Mouse (Mus musculus): ENCODE results near the gene Zfp652.
A peak's percentile ranks its signal among the peaks of the same experiment; 100 is the strongest.

Zfp652 gene

DNA sequence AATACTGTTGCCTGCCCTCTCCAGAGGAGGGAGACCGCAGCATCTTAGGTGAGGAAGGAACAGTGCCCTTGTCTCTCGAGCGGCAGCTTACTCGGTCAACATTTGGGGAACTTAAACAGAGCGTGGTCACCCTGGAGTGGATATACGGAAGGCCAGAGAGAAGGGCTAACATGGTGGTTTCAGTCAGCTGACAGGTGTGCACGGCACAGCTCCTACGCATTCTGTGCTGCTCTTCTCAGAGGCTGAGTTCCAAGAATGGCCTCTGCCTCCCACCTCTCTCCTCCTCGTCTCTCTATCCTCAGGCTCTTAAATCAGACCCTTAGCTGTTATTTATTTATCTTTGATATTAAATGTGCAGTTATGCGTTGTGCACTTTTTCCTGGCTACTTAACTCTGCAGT lies 52.9 kb downstream of the Zfp652 start:
- DNase-seq (ENCODE audit: low read depth, low spot score) = no peak

DNA sequence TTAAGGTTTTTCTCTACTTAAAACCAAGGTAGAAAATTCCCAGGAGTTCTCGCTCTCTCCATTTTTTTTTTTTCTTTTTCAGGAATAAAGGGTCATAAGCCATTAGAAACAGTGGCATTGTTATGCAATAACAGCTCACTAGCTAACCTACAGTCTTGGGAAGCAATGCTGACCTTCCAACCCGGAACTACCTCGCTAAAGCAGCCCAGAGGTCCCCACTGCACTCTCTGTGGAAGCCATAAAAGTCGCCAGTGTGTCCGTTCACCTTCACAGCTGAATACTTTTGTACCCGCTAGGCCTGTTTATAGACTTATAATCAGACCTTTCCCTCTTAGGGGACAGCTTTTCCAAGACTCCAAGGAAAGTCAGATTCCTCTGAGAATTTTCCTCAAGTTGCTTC lies 55.8 kb downstream of the Zfp652 start:
- no peak for DNase-seq (ENCODE audit: low read depth, low spot score)

DNA sequence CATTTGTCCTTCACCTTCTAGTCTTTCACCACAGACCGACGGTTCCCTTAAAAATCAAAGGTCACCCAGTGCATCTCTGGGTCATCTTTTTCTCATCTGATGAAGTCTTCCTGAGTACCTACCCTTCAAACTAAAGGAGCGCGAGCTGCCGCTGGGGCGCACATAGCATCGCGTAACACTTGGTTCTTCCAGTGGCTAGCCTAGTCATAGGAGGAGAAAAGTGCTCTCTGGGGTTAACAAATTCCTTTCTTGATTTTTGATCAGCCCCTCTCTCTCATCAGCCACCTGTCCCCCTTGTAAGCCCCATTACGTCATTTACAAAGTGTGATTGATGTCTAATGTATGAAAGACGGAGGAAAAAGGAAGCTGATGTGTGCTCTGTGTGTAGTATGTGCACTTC lies 56.7 kb downstream of the Zfp652 start:
- no peak for DNase-seq (ENCODE audit: low read depth, low spot score)

DNA sequence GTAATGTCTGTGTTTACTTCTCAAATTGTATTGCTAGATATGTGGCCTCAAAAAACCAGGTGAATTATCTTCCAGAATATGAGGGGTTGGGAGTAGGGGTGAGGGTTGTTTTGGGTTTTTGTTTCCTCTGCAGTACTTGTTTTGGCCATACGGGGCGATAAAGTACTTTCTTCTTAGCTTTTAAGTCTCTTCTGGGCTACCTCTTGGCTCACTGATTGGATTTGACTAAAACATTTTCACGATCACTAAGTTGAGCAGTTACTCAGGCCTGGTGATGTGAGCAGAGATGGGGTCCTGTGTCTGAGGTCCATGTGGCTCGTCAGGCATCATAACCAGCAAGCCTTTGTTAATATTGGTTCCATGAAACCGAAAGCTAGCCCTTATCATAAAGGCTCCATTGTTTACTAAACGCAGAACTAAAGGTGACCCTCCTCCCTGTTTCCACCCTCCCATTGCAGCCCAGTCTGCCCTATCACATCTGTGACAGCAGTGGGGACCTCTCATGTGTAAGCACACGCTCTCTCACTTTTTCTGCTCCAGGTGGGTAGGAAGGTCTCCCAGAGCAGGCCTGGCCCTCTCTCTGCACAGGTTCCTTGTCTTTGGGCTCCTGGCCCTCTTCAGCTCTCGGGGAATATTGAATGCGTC lies 58.4 kb downstream of the Zfp652 start:
- no peak for DNase-seq (ENCODE audit: low read depth, low spot score)

DNA sequence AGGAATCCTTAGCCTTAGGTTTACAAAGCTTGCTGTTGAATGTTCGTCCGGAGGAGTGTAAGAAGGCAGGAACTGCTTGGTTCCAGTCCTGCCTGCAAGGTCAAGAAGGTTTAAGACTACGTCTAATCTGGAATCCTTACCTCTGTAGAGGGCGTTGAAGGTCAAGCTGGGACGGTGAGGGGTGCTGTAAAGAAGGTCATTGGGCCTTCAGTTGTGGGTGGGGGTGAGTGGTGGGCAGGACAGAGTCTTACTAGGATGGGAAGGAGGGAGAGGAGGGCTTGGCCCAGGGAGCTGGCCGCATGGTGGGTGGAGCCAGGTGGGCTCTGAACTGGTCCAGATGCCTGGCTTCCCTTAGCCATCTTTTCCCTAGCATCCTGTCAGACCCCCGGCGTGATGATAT lies 59.2 kb downstream of the Zfp652 start:
- no peak for DNase-seq (ENCODE audit: low read depth, low spot score)

DNA sequence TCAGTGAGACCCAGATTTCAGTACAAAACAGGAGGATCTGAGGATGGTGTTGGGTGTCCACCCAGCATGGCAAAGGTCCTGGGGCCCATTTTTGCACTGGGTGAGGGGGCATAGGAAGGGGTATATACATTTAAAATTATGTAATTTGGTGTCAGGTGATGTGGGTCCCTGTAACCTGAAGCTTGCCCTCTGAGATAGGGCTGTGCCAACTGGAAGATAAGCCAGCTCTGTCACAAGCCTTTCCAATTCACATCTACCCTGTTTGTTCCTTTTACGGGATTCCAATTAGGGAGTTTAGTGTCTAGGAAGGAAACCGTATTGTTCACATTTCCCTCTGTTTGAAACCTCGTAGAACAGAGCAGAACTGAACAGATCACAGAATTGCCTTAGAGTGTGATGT lies 60.8 kb downstream of the Zfp652 start:
- no peak for DNase-seq (ENCODE audit: low read depth, low spot score)

DNA sequence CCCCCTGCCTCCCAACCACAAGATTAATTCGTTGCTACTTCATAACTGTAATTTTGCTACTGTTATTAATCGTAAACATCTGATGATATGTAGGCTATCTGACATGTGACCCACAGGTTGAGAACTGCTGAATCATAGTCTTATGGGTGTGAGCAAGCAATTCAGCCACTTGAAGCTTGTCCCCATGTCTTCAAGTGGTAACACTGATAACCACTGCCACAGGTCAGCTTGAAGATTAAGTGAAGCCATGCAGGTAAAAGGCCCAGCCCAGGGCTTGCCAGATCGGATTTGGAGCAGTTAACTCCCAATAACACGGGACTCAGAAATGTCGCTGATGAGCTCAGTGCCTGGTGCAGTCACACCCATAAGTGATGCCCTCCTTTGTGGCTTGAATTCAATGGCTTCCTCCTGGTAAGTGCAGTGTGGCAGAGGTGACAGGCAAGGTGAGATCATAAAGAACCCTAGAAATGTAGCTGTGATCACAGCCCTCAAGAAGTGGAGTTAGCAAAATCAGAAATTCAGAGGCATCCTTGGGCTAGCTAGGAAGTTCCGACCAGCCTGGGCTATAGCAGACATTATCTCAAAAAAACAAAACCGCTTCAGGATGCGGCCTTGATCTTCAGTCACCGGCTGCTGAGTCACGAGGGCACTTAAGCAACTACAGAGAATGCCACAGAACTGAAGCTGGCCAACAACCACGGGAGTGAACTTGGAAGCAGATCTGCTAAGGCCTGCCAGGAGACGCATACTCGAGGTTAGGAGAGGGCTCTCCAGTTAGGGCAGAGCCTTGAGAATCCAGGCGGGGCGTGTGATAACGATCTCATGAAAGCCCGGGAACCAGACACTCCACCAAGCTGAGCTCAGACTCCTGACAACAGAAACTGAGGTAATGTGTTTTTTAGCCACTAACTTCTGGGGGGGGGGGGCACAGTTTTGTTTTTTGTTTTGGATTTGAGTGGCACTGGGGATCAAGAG lies 65.1 kb downstream of the Zfp652 start:
- DNase-seq (ENCODE audit: low read depth, low spot score) = peak; percentile 94

DNA sequence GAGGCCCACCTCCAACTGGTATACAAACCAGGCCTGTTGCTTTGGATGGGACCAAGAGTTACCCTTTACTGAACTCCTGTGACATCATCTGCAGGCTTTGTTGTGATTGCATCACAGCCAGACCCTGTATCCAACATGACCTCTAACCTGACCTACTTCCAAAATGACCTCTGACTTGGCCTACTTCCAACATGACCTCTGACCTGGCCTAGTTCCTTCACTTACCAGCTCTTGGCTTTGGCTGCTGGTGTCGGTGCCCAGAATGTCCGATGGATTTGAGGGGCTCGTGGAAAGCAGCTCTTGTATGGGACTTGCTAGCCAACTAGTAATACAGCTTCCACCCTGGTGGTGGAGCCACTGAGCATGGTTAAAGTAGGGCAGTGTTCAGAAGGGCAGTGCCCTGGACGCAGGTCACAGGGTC lies 66.4 kb downstream of the Zfp652 start:
- DNase-seq (ENCODE audit: low read depth, low spot score) = no peak

DNA sequence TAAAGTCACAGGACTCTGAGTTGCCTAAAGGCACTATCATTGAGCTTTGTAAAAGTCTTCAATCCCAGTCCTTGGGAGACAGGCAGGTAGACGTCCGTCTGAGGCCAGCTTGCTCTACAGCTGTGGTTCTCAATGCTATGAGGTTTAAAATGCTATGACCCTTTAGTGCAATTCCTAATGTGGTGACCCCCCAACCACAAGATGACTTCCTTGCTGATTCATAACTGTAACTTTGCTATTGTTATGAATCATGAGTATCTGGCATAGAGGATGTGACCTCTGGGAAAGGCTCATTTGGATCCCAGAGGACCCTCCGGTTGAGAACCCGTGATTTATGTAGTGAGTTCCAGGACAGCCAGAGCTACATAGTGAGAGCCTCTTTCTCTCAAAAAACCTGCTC lies 66.9 kb downstream of the Zfp652 start:
- no peak for DNase-seq (ENCODE audit: low read depth, low spot score)

DNA sequence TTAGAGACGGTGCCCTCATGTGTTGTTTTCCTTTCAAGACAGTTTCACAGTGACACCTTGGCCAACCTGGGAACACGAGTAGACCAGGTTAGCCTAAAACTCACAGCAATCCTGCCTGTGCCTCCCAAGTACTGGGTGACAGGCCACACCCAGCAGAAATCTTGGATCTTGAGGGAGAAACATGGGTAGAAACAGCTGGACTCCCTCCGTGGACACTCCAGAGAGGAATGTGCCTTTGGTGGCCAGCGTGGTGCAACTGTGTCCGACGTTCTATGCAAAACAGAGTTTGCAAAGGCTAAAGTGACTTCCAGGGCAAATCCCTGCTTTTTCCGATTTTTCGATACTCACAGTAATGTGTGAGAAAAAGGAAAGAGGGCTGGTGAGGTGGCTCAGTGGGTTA lies 68.0 kb downstream of the Zfp652 start:
- DNase-seq (ENCODE audit: low read depth, low spot score) = no peak

DNA sequence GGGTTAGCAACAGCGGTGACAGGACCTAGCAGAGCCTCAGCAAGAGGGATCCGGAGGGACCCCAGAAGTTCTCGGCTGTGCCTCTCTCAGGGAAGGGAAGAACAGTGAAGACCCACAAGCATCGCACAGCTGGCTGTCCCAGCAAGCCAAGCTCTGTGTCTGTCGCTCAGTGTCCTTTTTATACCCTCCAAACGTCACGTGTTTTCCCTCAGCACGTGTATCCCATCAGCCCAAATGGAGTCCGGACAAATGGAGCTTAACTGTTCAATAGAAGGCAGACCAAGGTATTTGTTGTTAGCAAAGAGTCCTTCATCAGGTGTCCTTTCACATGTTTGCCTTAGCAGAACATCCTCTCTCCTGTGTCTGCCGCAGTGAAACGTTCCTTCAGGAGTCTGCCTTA lies 69.1 kb downstream of the Zfp652 start:
- no peak for DNase-seq (ENCODE audit: low read depth, low spot score)

DNA sequence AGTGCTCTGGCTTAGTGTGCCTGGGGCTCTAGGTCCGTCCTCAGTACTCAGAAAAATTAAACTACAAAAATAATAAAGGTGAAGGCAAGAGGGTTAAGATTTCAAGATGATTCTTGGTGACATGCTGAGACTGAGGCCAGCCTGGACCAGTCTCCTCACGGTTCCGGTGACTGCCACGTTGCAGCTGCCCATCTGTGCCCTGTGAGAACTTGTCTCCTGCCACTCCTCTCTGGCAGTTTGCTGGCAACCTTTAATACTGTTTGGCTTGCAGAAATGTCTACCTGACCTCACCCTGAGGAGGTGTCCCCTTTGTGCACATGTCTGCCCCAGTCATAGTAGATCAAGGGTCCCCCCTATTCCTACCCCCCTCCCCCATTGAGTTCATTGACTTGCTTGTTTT lies 71.0 kb downstream of the Zfp652 start:
- DNase-seq (ENCODE audit: low read depth, low spot score) = no peak

DNA sequence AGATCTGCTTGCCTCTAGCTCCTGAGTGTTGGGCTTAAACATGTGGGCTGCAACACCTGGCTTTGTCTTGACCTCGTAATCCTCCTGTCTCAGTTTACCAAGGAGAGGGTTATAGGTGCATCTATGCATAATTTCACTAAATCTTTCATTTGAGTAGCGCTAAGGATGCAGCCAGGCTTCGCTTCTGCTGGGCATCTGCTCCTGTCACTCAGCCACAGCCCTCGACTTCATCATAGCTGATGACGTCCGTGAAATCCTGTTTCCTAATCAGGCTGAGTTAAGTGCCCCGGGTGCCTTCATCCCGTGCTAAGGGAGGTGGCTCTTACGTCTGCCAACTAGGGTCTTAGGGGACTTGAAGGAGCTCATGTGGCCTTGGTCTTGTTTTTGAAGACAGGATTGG lies 71.5 kb downstream of the Zfp652 start:
- no peak for DNase-seq (ENCODE audit: low read depth, low spot score)

DNA sequence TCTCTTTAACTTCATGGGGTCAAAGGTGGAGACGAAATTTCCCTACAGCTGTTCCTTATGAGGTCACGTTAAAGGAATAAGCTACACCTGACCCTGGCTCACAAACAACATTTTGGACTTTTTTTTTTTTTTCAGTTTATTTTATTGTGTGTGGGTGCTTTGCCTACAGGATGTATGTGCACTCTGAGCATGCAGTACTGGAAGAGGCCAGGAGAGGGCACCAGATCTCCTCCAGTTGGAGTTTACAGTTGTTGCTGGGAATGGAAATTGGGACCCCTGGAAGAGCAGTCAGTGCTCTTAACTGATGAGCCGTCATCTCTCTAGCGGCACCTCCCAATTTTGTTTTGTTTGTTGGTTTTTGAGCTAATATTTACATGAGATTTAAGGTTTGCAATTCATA lies 73.2 kb downstream of the Zfp652 start:
- DNase-seq (ENCODE audit: low read depth, low spot score) = no peak

DNA sequence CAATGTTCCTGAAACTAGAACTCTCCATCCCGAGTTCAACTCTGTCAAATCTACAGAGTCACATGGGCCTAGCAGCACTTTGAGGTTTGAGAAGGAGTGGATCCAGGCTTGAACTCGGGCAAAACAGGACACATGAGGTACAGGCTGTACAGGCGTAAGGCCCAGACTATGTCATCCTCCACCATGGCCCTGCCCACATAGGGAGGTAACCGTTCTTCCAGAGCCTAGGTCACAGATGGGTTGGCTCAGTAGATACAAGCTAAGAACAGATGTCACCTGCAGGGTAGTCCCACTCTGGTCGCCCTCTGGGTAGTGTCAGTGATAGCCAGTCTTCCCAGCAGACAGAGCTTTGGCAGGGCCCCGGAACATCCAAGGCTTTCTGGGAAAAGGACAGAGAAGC lies 74.0 kb downstream of the Zfp652 start:
- DNase-seq (ENCODE audit: low read depth, low spot score) = no peak

DNA sequence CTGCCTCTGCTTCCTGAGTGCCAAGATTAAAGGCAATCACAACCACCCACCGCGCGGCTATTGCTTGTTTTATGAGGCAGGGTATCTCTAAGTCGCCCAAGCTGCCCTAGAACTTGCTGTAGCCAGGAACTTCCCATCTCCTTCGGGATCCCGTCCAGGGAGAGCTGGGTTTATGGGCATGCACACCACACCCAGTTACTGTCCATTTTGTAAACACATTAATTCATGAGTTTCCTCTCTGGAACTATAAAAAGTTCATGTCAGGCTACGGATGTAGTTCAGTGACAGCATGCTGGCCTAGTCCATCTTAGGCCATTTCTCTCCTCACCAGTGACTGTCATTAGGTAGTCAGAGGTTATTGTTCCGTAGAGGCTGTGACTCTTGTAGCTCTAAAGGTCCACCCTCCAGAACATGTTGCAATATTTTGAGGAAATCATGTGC lies 77.0 kb downstream of the Zfp652 start:
- no peak for DNase-seq (ENCODE audit: low read depth, low spot score)

DNA sequence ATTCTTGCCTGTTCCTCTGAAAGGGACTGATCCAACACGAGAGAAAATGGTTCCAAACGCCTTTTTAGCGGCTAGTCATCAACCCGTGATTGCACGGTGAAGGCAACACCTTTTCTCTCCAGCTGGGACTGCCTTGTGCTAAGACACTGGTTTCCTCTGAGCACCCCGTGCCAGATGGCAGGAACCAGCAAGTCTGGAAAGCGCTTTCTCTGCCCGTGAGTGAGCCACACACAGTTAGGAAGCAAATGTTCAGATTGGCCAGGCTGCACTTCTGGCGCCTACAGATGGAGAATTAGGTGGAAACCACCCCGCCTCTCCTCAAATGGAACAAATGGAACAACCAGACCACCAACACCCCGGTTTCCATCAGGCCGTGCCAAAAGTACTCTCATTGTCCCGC lies 79.3 kb downstream of the Zfp652 start:
- DNase-seq (ENCODE audit: low read depth, low spot score) = no peak

DNA sequence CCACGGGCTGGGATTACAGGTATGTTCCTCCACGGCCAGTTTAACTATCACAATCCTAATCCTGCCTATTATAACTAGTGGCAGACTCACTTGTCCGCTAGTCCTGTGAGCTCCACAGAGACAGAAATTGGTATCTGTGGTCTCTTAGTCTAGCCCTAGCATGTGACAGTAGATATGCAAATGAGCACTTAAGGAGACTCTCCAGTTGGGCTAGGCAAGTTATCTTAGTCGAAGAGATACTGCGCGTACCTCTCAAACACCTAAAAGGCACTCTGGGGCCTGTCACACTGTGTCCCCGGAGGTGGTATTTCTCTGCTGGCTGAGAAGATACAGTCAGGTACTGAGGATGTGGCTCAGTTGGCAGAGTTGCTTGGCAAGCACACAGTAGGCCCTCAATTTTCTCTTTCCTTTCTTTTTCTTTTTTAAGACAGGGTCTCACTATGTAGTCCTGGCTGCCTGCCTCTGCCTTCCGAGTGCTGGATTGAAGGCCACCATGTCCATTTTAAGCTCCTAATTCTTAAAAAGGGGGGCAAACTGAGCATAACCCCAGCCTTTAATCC lies 80.6 kb downstream of the Zfp652 start:
- DNase-seq (ENCODE audit: low read depth, low spot score) = no peak

DNA sequence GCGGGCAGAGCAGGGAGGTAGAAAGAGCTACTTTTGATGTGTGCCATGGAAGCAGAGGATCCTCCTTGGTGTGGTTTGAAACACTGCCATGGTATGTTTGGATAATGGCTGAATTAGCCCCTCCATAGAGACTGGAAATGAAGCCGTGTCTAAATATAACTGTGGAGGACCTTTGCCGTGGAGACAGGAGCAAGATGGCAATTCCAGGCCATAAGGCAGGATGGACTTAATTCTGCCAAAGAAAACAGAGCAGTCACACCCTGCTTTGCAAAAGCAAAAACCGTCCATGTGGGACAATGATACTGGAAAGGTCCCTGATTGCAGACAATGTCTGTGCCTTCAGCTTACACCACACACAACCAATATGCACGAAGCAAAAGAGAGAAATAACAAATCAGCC lies 81.7 kb downstream of the Zfp652 start:
- DNase-seq (ENCODE audit: low read depth, low spot score) = no peak

DNA sequence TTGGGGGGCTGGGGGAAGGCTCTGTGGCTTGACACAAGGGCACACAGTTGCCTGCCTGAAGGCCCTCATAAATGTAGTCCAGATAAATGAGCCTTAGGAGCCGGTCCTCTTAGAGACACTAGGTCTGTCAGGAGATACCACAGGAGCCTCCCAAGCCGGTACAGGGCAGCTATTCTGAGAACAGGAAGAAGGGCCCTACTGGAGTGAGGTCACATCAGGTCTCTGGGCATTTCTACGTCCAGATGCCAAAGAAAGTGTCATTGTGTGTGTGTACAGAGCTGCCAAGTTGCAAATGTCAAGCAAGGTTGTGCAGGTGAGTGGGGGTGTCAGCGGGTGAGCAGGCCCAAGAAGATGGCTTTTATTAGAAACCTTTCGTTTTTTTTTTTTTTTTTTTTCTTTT lies 83.1 kb downstream of the Zfp652 start:
- peak; percentile 79 for DNase-seq (ENCODE audit: low read depth, low spot score)

DNA sequence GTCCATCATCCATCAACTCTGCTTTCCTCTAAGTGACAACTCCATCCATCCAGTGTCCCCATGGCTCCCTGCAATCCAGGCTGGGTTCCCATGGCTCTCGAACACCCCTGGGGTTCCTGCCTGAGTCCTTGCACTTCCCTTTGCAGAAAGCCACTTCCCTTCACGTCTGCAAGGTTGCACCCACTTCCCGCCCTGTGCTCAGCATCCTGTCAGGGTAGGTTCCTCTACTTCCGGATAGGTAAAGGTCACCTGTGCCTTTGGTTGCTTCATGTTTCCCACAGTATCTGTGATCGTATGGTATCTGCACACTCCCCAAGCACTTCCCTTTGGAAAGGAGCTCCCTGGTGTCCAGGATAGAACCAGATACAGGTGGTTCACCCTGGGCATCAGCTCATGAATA lies 92.5 kb downstream of the Zfp652 start:
- DNase-seq (ENCODE audit: low read depth, low spot score) = no peak

DNA sequence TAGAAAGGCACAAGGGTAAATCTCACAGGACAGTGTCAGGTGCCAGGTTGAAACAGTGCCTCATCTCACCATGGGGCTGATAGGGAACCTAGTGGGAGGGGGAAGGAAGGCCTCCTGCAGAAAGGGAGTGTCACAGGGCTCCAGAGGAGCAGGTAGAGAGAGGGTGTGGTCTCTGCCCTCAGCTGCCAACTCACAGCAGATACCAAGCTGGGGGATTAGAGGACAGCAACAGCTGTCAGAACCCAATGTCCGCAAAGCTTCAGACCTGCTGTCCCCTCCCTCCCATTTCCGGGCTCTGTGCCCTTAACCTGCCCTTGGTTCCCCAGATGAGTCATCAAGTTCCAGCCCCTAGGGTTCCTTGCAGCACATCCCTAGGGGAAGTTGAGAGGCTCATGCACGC lies 93.1 kb downstream of the Zfp652 start:
- DNase-seq (ENCODE audit: low read depth, low spot score) = no peak

DNA sequence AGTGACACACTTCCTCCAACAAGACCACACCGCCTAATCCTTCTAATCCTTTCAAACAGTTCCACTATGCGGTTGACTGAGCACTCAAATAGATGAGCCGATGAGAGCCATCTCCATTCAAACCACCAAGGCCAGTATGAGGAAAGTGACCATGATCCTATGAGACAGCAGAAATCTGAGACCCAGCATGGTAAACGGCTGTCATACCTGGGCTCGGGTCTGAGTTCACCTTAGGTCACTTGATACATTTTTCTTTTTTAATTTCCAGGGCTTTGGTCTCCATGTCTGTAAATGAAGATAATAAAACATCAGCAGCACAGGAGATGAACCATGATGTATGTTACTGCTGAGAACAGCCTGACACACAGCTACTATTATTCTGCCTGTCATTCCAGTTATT lies 95.4 kb downstream of the Zfp652 start:
- DNase-seq (ENCODE audit: low read depth, low spot score) = no peak

Measured in skeletal muscle tissue, adult 2 months (tissue).